Mouse (Mus musculus) ovary, postnatal 36 days (tissue): ENCODE measurements around the gene Hba-a2.

Experiments used
- DNase-seq: peaks from one replicate; pipeline ENCODE4 v3.0.0; 2022; ENCODE audit warnings: low spot score, mixed read lengths

Gene Hba-a2

DNA sequence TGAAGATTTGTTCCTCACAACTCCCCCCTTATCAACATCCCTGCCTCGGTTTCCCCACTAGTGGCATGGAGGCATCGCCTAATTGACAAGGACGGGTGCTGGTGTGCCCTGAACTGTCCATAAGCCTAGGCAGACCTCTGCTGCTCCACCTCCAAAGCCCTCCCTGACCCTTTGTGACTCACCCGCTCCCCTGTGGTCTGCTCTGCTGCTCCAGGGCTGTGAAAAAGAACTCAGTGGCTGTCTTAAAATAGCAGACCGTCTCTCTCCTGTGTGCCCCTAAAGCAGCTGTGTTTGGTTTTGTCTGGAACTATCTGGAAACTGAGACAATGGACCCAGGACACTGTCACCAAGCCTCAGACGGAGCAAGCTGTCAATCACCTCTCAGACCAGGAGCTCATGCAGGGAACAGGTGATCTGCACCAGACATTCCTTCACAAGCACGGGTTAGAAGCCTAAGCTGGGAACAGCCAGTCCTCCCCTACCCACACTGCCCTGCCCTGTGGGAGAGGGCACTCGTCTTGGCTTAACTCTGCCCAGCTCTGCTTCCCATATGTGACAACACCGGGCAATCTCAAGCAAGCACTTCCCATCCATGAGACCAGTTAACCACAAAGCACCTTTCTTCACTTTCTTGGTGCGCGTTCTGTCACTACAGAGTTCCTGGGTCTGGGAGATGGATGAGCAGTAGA, 24.4 kb downstream of the Hba-a2 start:
- DNase-seq: no peak

DNA sequence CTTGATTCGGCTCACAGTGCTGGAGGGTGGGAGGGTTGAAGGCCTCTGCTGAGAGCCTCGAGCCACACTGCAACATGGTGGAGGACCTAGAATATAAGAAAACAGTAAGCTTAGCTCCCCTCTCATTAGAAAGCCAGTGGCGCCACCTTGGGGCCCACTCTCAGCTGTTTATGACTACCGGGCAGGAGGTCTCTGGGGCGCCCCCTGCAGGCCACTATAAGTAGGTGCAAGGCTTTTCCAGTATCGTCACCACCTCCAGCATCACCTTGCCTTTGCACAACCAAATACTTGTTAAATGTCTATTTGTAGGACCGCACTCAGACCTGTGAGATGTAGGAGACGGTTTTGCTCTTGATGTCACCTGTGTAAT, 24.9 kb downstream of the Hba-a2 start:
- DNase-seq: peak; percentile 68

- peak; percentile 81 for DNase-seq
Observed at GRCm38 (mm10) chr11:32324609-32325008, 28.3 kb downstream of the Hba-a2 start.

DNA sequence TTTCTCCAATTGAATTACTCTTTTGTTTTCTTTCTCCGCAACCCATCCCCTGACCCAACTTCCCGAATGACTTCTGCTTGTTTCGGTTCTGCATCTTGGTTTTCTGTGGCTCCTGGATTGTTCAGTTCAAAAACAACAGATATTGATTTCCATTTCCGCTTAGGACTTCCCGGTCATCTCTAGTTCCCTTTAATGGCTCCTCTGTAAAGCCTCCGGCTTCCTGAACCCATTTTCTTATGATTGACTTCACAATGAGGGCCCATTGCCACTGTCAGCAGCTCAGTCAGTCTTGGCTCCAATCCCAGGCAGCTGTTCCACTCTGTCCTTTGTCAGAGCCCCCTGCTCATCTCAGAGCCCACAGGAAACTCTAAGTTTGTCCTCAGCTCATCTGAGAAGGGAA, 34.8 kb downstream of the Hba-a2 start:
- no peak for DNase-seq

DNA sequence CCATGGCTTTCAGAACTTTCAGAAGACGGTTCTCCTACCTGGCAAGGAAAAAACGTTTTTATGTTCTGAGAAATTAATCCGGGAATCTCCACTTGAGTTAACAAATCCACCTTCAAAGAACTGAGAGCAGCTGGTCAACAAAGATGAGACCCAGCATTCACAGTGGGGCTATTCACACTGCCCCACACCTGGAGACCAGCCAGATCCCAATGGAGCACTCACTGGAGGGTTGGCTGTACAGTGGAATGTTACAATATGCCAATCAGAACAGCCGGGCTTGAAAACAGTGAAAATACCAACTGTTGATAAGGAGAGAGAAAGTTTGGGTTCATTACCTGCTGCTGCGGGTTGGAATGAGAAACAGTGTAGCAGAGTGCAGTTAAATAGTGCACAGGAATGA, 35.6 kb downstream of the Hba-a2 start:
- DNase-seq: no peak

DNA sequence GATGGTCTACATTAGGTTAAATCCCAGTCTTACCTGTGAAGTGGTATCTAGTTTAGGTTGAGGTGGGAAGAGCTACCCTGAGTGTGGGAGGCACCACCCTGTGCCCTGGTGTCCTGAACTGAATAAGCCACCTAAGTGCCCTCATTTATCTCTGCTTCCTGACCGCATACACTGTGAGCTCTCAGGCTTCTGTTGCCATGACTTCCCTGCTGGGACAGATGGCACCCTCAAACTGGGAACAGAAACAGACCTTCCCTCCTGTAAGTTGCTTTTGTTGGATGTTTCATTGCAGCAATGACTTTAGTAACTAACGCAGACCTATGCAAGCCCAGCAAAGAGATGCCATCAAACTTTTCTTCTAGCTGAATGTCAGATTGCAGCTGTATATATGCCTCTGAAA, 36.9 kb downstream of the Hba-a2 start:
- no peak for DNase-seq

DNA sequence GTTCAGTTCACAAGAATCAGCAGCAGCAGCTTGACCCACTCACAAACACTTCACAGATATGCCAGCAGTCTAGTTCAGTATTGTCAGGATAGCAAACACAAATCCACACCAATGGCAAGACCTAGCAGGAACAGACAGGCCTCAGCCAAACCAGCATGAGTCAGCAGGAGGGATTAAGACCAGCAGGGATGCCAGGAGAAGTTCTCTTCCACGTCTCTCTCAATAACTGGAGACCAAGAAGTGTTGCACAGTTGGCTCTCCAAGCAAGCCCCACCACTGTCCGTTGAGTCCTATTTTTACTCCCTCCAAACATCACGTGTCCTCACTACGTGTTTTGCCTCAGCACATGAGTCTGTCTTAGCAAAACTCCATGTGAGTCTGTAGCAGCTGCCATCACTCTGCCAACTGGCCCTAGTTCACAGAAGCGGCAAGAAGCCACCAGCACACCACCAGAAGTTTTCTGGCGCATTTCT, 40.2 kb downstream of the Hba-a2 start:
- DNase-seq: no peak

DNA sequence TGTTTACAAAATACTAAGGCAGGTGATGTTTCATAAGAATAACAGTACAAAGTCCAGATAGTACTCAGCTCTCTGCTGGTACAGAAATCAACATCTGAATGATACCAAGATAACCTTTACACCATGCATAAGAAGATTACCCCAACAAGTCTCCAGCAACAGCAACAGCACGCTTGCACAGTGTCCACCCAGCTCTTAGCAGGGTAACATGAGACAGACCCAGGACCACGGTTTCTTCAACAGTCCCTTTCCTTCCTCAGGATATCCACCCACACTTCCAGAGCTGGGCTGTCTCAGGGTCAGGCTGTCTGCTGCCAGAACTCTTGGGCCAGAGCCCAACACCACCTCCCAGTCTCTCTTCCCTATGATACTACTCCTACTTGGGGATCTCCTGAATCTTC, 42.8 kb downstream of the Hba-a2 start:
- no peak for DNase-seq

GRCm38 (mm10) chr11:32340476-32341473, 44.5 kb downstream of the Hba-a2 start:
- peak; percentile 53 for DNase-seq

- peak; percentile 24 for DNase-seq
Observed at GRCm38 (mm10) chr11:32342770-32343191, 46.5 kb downstream of the Hba-a2 start.

GRCm38 (mm10) chr11:32343350-32343749, 47.1 kb downstream of the Hba-a2 start:
- DNase-seq: no peak

GRCm38 (mm10) chr11:32345504-32346297, 49.4 kb downstream of the Hba-a2 start:
- DNase-seq: no peak
